In genomic region chr4:119303291-119303690, GRCm38 (mm10) we compare ENCODE assay signal across 22 mouse cellular contexts. TPM values are rescaled to one million over a fixed set of nuclear protein-coding genes. Genes with fewer than 3 reads are reported as not detected.
"Had no signal": no experiment of that assay in that cellular context is flagged by ENCODE, and none has a peak within 500 bp of the region (broad histone marks: within the 10 kb centered on the region; RNA-seq: fewer than 3 reads in every experiment).

No protein-coding gene starts in this region.

- H3K27ac ChIP-seq: kidney, postnatal 0 days; layer of hippocampus, adult 2 months; left cerebral cortex, adult 2 months; liver, embryonic 13.5 days had no signal

- DNase-seq: layer of hippocampus, adult 9-11 months; layer of hippocampus, postnatal 36 days; liver, embryonic 13.5 days; lung, adult 2 months; lung, postnatal 14 days; lung, postnatal 4 days; midbrain, embryonic 14.5 days; thymus, adult 18-20 months; thymus, postnatal 36 days had no signal

- H3K9me3 ChIP-seq: liver, embryonic 13.5 days had no signal

- ATAC-seq: inflammation-experienced regulatory T-cells, adult 6 months; intestine, embryonic 16.5 days had no signal

- H3K4me3 ChIP-seq: layer of hippocampus, adult 2 months; left cerebral cortex, adult 2 months; liver, embryonic 13.5 days had no signal

- H3K27me3 ChIP-seq: liver, embryonic 13.5 days had no signal

- H3K4me1 ChIP-seq: liver, embryonic 13.5 days had no signal

RNA-seq across cellular contexts. Expression of gene Cldn19, which starts 48.1 kb away (rescaled TPM):
- total RNA-seq: liver, adult 2 months; megakaryocyte-erythroid progenitor cell, adult 5-6 weeks had no signal
- polyA plus RNA-seq: inflammation-experienced regulatory T-cells, adult 6 months; large intestine, adult 2 months; liver, adult 2 months; liver, embryonic 13.5 days; liver, embryonic 16.5 days; neural tube, embryonic 11.5 days; small intestine, adult 2 months; spleen, adult 2 months; testis, adult 2 months had no signal
